ENCODE assay signal across 10 mouse cellular contexts in the genomic region with DNA sequence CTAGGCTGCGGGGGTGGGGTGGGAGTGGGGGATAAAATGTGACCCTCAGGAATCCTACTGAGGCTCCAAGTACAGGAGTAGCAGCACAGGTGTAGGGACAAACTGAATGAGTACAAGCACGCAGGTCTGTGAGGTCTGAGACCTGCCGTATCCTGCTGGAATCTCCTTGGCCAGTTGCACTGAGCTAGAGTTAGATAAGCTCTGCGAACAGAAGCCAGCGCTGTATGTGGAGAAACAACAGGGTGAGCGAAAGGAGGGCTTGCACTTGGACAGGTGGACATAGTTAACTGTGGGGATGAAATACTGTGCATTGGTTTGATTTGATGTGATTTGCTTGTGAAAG. TPM values are rescaled to one million over a fixed set of nuclear protein-coding genes. Genes with fewer than 3 reads are reported as not detected.
DNase-seq lines count a peak whose midpoint lies in the region; ATAC-seq and TF ChIP-seq lines count a peak whose summit lies in the region.
"Had no signal": no experiment of that assay in that cellular context is flagged by ENCODE, and none has a peak within 500 bp of the region (broad histone marks: within the 10 kb centered on the region; RNA-seq: fewer than 3 reads in every experiment).

No protein-coding gene starts in this region.

- under 1% methylated on average over 6 of the region's 6 CpGs for WGBS in lung, embryonic 14.5 days
- WGBS in lung, adult 2 months, result 5% methylated on average over 6 of the region's 6 CpGs
- under 1% methylated on average over 6 of the region's 6 CpGs for WGBS in hindbrain, embryonic 13.5 days
- under 1% methylated on average over 6 of the region's 6 CpGs for WGBS in neural tube, embryonic 12.5 days

- no peaks in the 10 kb centered on the region for H3K4me1 ChIP-seq in lung, embryonic 14.5 days (ENCODE audit: insufficient read depth)
- H3K4me1 ChIP-seq in lung, adult 2 months (ENCODE audit: control insufficient read depth, insufficient read depth, low read length), result no peaks in the 10 kb centered on the region
- H3K4me1 ChIP-seq in hindbrain, embryonic 13.5 days (replicated peaks), result peaks cover 24% of the 10 kb centered on the region
- H3K4me1 ChIP-seq in neural tube, embryonic 12.5 days, result 0 out of 2 replicates have a peak, but pooled peaks cover 2% of the 10 kb centered on the region

- H3K4me2 ChIP-seq in lung, embryonic 14.5 days, result peak overlapping the region; percentile 98
- peak overlapping the region; percentile 67 for H3K4me2 ChIP-seq in hindbrain, embryonic 13.5 days
- peak overlapping the region; percentile 80 for H3K4me2 ChIP-seq in neural tube, embryonic 12.5 days (replicated peaks)

- H3K9ac ChIP-seq in lung, embryonic 14.5 days, result peak overlapping the region; percentile 54
- peak overlapping the region; percentile 91 for H3K9ac ChIP-seq in hindbrain, embryonic 13.5 days
- H3K9ac ChIP-seq in neural tube, embryonic 12.5 days, result peak overlapping the region; percentile 79

- no peak overlapping the region for H3K27ac ChIP-seq in lung, embryonic 14.5 days (ENCODE audit: low read depth)
- peak overlapping the region; percentile 98 for H3K27ac ChIP-seq in hindbrain, embryonic 13.5 days
- H3K27ac ChIP-seq in neural tube, embryonic 12.5 days, result peak overlapping the region; percentile 75

- no peak for TF ChIP-seq CTCF in lung, embryonic 14.5 days (IDR thresholded peaks at IDR 0.05; ENCODE audit: low read depth)
- no peak for TF ChIP-seq CTCF in lung, adult 2 months (IDR thresholded peaks at IDR 0.05; ENCODE audit: insufficient read depth, low read length)

- peak; percentile 72; the same call in 1 of the 2 replicates for ATAC-seq in lung, embryonic 14.5 days (ENCODE audit: insufficient read depth)
- no peak; the same call in none of the 2 replicates for ATAC-seq in hindbrain, embryonic 13.5 days (ENCODE audit: low FRiP score)
- ATAC-seq in neural tube, embryonic 12.5 days (ENCODE audit: low FRiP score, low read depth), result peak; percentile 63

- no peaks in the 10 kb centered on the region for H3K9me3 ChIP-seq in lung, embryonic 14.5 days (ENCODE audit: low read depth, low read length)
- no peaks in the 10 kb centered on the region for H3K9me3 ChIP-seq in hindbrain, embryonic 13.5 days
- no peaks in the 10 kb centered on the region for H3K9me3 ChIP-seq in neural tube, embryonic 12.5 days

- H3K27me3 ChIP-seq in lung, embryonic 14.5 days (ENCODE audit: insufficient read depth, low read length), result peaks cover 29% of the 10 kb centered on the region
- no peaks in the 10 kb centered on the region for H3K27me3 ChIP-seq in hindbrain, embryonic 13.5 days
- H3K27me3 ChIP-seq in neural tube, embryonic 12.5 days (replicated peaks), result no peaks in the 10 kb centered on the region

- peak overlapping the region; percentile 51 for H3K4me3 ChIP-seq in lung, embryonic 14.5 days (ENCODE audit: low read depth, low read length)
- H3K4me3 ChIP-seq in lung, adult 2 months (replicated peaks; ENCODE audit: extremely low read depth, low read depth, low read length), result no peak overlapping the region
- H3K4me3 ChIP-seq in hindbrain, embryonic 13.5 days, result peak overlapping the region; percentile 61
- H3K4me3 ChIP-seq in neural tube, embryonic 12.5 days, result peak overlapping the region; percentile 63
- H3K4me3 ChIP-seq: myocyte had no signal

- DNase-seq in adrenal gland, postnatal 14 days, result peak; percentile 6
- no peak for DNase-seq in adrenal gland, postnatal 4 days (ENCODE audit: low spot score in 2 of 2)
- peak; percentile 24 for DNase-seq in lung, embryonic 14.5 days
- no peak for DNase-seq in lung, adult 2 months
- no peak for DNase-seq in B cell, adult 2 months
- no peak for DNase-seq in frontal cortex, adult 2 months (ENCODE audit: extremely low spot score in 1 of 2, low spot score in 1 of 2)
- DNase-seq: kidney, postnatal 25 days had no signal

- H3K36me3 ChIP-seq in lung, embryonic 14.5 days (ENCODE audit: insufficient read depth), result no peaks in the 10 kb centered on the region
- H3K36me3 ChIP-seq in hindbrain, embryonic 13.5 days, result no peaks in the 10 kb centered on the region
- no peaks in the 10 kb centered on the region for H3K36me3 ChIP-seq in neural tube, embryonic 12.5 days

- TF ChIP-seq POLR2A in lung, adult 2 months (IDR thresholded peaks at IDR 0.05; ENCODE audit: borderline replicate concordance, extremely low read depth, low read depth, low read length), result no peak

RNA-seq across cellular contexts. Expression of gene St6gal2, which starts 1.0 kb away (rescaled TPM):
- 0.30 and 0.64 TPM in 2 replicates for total RNA-seq in adrenal gland, postnatal 14 days (2021)
- total RNA-seq in adrenal gland, postnatal 4 days (2021), result 1 to 10 TPM in 1 of 2 experiments, under 1 TPM in 1; 0.95 to 1.4 TPM
- 1.7 and 2.2 TPM in 2 replicates for polyA plus RNA-seq in lung, embryonic 14.5 days (2014; fragmentation: Nextera tagmentation; extraction: Ambion mirVana)
- 0.06 TPM in 1 of 2 replicates, not detected in the other for polyA plus RNA-seq in lung, adult 2 months (2012; rRNA removed)
- 18.5 and 21.4 TPM in 2 replicates for polyA plus RNA-seq in hindbrain, embryonic 13.5 days (2015; fragmentation: Nextera tagmentation; extraction: Ambion mirVana)
- polyA plus RNA-seq in neural tube, embryonic 12.5 days (2016; fragmentation: Nextera tagmentation; extraction: Ambion mirVana), result 8.2 and 8.8 TPM in 2 replicates
- 20.6 and 24.0 TPM in 2 replicates for polyA plus RNA-seq in frontal cortex, adult 2 months (2012; rRNA removed)
- polyA plus RNA-seq: myocyte had no signal

Comparison
In these comparisons a context has a peak if more than half of its experiments do, and no peak if none do; other contexts are left out.
1. DNase-seq: peak in adrenal gland, postnatal 14 days (single experiment) and lung, embryonic 14.5 days (single experiment); none in adrenal gland, postnatal 4 days (0 of 2), lung, adult 2 months (single experiment), B cell, adult 2 months (0 of 2) and frontal cortex, adult 2 months (0 of 2).
2. Peak in every context shown above with its lines, with median percentiles within 50 percentile points of each other: H3K4me2 ChIP-seq and H3K9ac ChIP-seq.